Mouse (Mus musculus) MEL (cell line): Measurements from ENCODE around the gene 1700029I15Rik.

Experiments
- CHD1 ChIP-seq: IDR thresholded peaks from 2 replicates; pipeline ENCODE4 v1.6.1; 2012; ENCODE audit warnings: low read depth, mild to moderate bottlenecking, inconsistent platforms, low read length, improper control_type of control experiment
- CHD2 ChIP-seq: IDR thresholded peaks from 2 replicates; pipeline ENCODE4 v1.6.1; 2011; ENCODE audit warnings: low read length, improper control_type of control experiment
- CTCF ChIP-seq, 3 experiments: IDR thresholded peaks in 2 of 3; conservative IDR thresholded peaks in 1 of 3; 2 replicates each; pipeline ENCODE4 v1.5.1; 2011 to 2012; ENCODE audit warnings: low read length in 3 of 3, low read depth in 2 of 3, mild to moderate bottlenecking in 2 of 3, improper control_type of control experiment in 1 of 3, inconsistent platforms in 1 of 3, mixed read lengths in 1 of 3, moderate library complexity in 1 of 3; ENCODE audit not compliant: control insufficient read depth in 1 of 3, insufficient read depth in 1 of 3, poor library complexity in 1 of 3, severe bottlenecking in 1 of 3
- EP300 ChIP-seq, 2 experiments: IDR thresholded peaks; 2 replicates each; pipeline ENCODE4 v1.6.1; 2011; ENCODE audit warnings: improper control_type of control experiment in 2 of 2, low read length in 2 of 2, low read depth in 1 of 2, mild to moderate bottlenecking in 1 of 2
- HCFC1 ChIP-seq: IDR thresholded peaks from 2 replicates; pipeline ENCODE4 v1.6.1; 2012; ENCODE audit warnings: low read depth, mild to moderate bottlenecking, inconsistent platforms, low read length, improper control_type of control experiment, moderate library complexity
- MAX ChIP-seq: IDR thresholded peaks from 2 replicates; pipeline ENCODE4 v1.6.1; 2011; ENCODE audit warnings: low read length, improper control_type of control experiment
- NRF1 ChIP-seq: IDR thresholded peaks from 2 replicates; pipeline ENCODE4 v1.6.1; 2014; ENCODE audit warnings: low read depth, mild to moderate bottlenecking, inconsistent platforms, low read length, improper control_type of control experiment, moderate library complexity; ENCODE audit not compliant: poor library complexity, insufficient read depth, severe bottlenecking
- POLR2A ChIP-seq, 2 experiments: IDR thresholded peaks; 2 replicates each; pipeline ENCODE4 v1.6.1; 2011 to 2012; ENCODE audit warnings: low read length in 2 of 2, mild to moderate bottlenecking in 2 of 2, control low read depth in 1 of 2, improper control_type of control experiment in 1 of 2, low read depth in 1 of 2, moderate library complexity in 1 of 2; ENCODE audit not compliant: control insufficient read depth in 1 of 2, insufficient read depth in 1 of 2, poor library complexity in 1 of 2
- RCOR1 ChIP-seq: IDR thresholded peaks from 2 replicates; pipeline ENCODE4 v1.6.1; 2012; ENCODE audit warnings: low read depth, mild to moderate bottlenecking, inconsistent platforms, low read length, improper control_type of control experiment
- USF2 ChIP-seq, 2 experiments: IDR thresholded peaks; 2 replicates each; pipeline ENCODE4 v1.6.1; 2011 to 2012; ENCODE audit warnings: improper control_type of control experiment in 2 of 2, low read length in 2 of 2, borderline replicate concordance in 1 of 2, inconsistent platforms in 1 of 2, low read depth in 1 of 2, mild to moderate bottlenecking in 1 of 2; ENCODE audit not compliant: insufficient read depth in 1 of 2
- ZNF384 ChIP-seq: IDR thresholded peaks from 2 replicates; pipeline ENCODE4 v1.6.1; 2012; ENCODE audit warnings: low read depth, mild to moderate bottlenecking, inconsistent platforms, low read length, improper control_type of control experiment

GRCm38 (mm10) chr2:92386821-92387570, 4.7 kb downstream of the 1700029I15Rik start:
- no peak for TF ChIP-seq ZNF384
- no peak for TF ChIP-seq NRF1
- TF ChIP-seq POLR2A (IDR thresholded peaks at IDR 0.05; ENCODE audit: control insufficient read depth in 1 of 2, insufficient read depth in 1 of 2, low read depth in 1 of 2, low read length in 2 of 2, poor library complexity in 1 of 2), result no peak
- no peak for TF ChIP-seq HCFC1
- TF ChIP-seq MAX, result no peak
- TF ChIP-seq EP300 (IDR thresholded peaks at IDR 0.05; ENCODE audit: low read depth in 1 of 2, low read length in 2 of 2), result no peak
- no peak for TF ChIP-seq USF2 (IDR thresholded peaks at IDR 0.05; ENCODE audit: borderline replicate concordance in 1 of 2, insufficient read depth in 1 of 2, low read depth in 1 of 2, low read length in 2 of 2)
- TF ChIP-seq CHD1, result no peak
- TF ChIP-seq CHD2, result no peak
- TF ChIP-seq RCOR1, result no peak
- no peak for TF ChIP-seq CTCF (IDR thresholded peaks at IDR 0.05 in 2 of 3, conservative IDR thresholded peaks at IDR 0.05 in 1 of 3; ENCODE audit: control insufficient read depth in 1 of 3, insufficient read depth in 1 of 3, low read depth in 2 of 3, low read length in 3 of 3, poor library complexity in 1 of 3, severe bottlenecking in 1 of 3)
